Mouse (Mus musculus): Measurements from ENCODE around the gene Gm3573. TPM values are rescaled to one million over a fixed set of nuclear protein-coding genes. Genes with fewer than 3 reads are reported as not detected.
"Not testable (repeated sequence)": the region's sequence is repeated elsewhere in the genome, so short reads cannot be mapped to it uniquely, and the experiment has no call there.

Gene Gm3573
- total RNA-seq (2014; rRNA removed) (not detected in 2 replicates), polyA plus RNA-seq (2012; rRNA removed) (not detected in 2 replicates)

GRCm38 (mm10) chr14:42190691-42191090 lies at the start of gene Gm3573:
Gene Gm3573, minus strand, starts transcription at chr14:42190791.
- not testable (repeated sequence) for H3K27me3 ChIP-seq (ENCODE audit: control insufficient read depth, insufficient read depth, low read length); DNase-seq (ENCODE audit: extremely low read depth, low read depth, low spot score); H3K79me2 ChIP-seq (ENCODE audit: control insufficient read depth, insufficient read depth, low read length); H3K4me3 ChIP-seq (ENCODE audit: insufficient read depth, low read depth, low read length); H3K36me3 ChIP-seq (ENCODE audit: control insufficient read depth, insufficient read depth, low read length); H3K27ac ChIP-seq (replicated peaks; ENCODE audit: insufficient read depth, low read depth, low read length); H3K4me1 ChIP-seq (ENCODE audit: control insufficient read depth, insufficient read depth, low read length); H3K9ac ChIP-seq (ENCODE audit: low read depth, low read length)
- no CpG with 5 or more reads among the region's 1 CpGs for WGBS

- not testable (repeated sequence) for H3K4me3 ChIP-seq (ENCODE audit: insufficient read depth, low read depth, low read length); DNase-seq (ENCODE audit: extremely low read depth, low read depth, low spot score); H3K36me3 ChIP-seq (ENCODE audit: control insufficient read depth, insufficient read depth, low read length); H3K4me1 ChIP-seq (ENCODE audit: control insufficient read depth, insufficient read depth, low read length); H3K27me3 ChIP-seq (ENCODE audit: control insufficient read depth, insufficient read depth, low read length); H3K27ac ChIP-seq (replicated peaks; ENCODE audit: insufficient read depth, low read depth, low read length); H3K79me2 ChIP-seq (ENCODE audit: control insufficient read depth, insufficient read depth, low read length); H3K9ac ChIP-seq (ENCODE audit: low read depth, low read length)
- WGBS, result 72% methylated on average over 9 of the region's 10 CpGs
These were observed 26.4 kb upstream of the Gm3573 start for GRCm38 (mm10) chr14:42216766-42217537.

- not testable (repeated sequence) for DNase-seq (ENCODE audit: extremely low read depth, low read depth, low spot score); H3K27ac ChIP-seq (replicated peaks; ENCODE audit: insufficient read depth, low read depth, low read length); H3K9ac ChIP-seq (ENCODE audit: low read depth, low read length); H3K79me2 ChIP-seq (ENCODE audit: control insufficient read depth, insufficient read depth, low read length); H3K36me3 ChIP-seq (ENCODE audit: control insufficient read depth, insufficient read depth, low read length); H3K4me3 ChIP-seq (ENCODE audit: insufficient read depth, low read depth, low read length); H3K4me1 ChIP-seq (ENCODE audit: control insufficient read depth, insufficient read depth, low read length); H3K27me3 ChIP-seq (ENCODE audit: control insufficient read depth, insufficient read depth, low read length)
- WGBS, result 73% methylated on average over 3 of the region's 3 CpGs
These were observed 6.7 kb downstream of the Gm3573 start for GRCm38 (mm10) chr14:42183936-42184335.

GRCm38 (mm10) chr14:42162522-42162921 lies 28.1 kb downstream of the Gm3573 start, which contains the start of gene Gm17027:
Gene Gm17027, minus strand, starts transcription at chr14:42162622.
- not testable (repeated sequence) for H3K27me3 ChIP-seq (ENCODE audit: control insufficient read depth, insufficient read depth, low read length); H3K79me2 ChIP-seq (ENCODE audit: control insufficient read depth, insufficient read depth, low read length); H3K9ac ChIP-seq (ENCODE audit: low read depth, low read length); DNase-seq (ENCODE audit: extremely low read depth, low read depth, low spot score); H3K36me3 ChIP-seq (ENCODE audit: control insufficient read depth, insufficient read depth, low read length); H3K4me1 ChIP-seq (ENCODE audit: control insufficient read depth, insufficient read depth, low read length); H3K27ac ChIP-seq (replicated peaks; ENCODE audit: insufficient read depth, low read depth, low read length); H3K4me3 ChIP-seq (ENCODE audit: insufficient read depth, low read depth, low read length)
- 83% methylated on average over 2 of the region's 2 CpGs for WGBS

Other genes with a start within 250 kb of the Gm3573 start
- not detected in 2 replicates for gene 1700024B05Rik, start 246.8 kb downstream of the Gm3573 start, total RNA-seq (2014; rRNA removed)
- gene 1700024B05Rik, start 246.8 kb downstream of the Gm3573 start, polyA plus RNA-seq (2012; rRNA removed), result not detected in 2 replicates
- not detected in 2 replicates for gene Gm6401, start 222.9 kb downstream of the Gm3573 start, total RNA-seq (2014; rRNA removed)
- not detected in 2 replicates for gene Gm6401, start 222.9 kb downstream of the Gm3573 start, polyA plus RNA-seq (2012; rRNA removed)
- gene Gm3543, start 207.5 kb downstream of the Gm3573 start, total RNA-seq (2014; rRNA removed), result not detected in 2 replicates
- not detected in 2 replicates for gene Gm3543, start 207.5 kb downstream of the Gm3573 start, polyA plus RNA-seq (2012; rRNA removed)
- gene Gm7951, start 73.4 kb downstream of the Gm3573 start, total RNA-seq (2014; rRNA removed), result not detected in 2 replicates
- gene Gm7951, start 73.4 kb downstream of the Gm3573 start, polyA plus RNA-seq (2012; rRNA removed), result not detected in 2 replicates
- not detected in 2 replicates for gene Gm17027, start 28.2 kb downstream of the Gm3573 start, total RNA-seq (2014; rRNA removed)
- not detected in 2 replicates for gene Gm17027, start 28.2 kb downstream of the Gm3573 start, polyA plus RNA-seq (2012; rRNA removed)
- not detected in 2 replicates for gene Gm17026, start 69.3 kb upstream of the Gm3573 start, total RNA-seq (2014; rRNA removed)
- not detected in 2 replicates for gene Gm17026, start 69.3 kb upstream of the Gm3573 start, polyA plus RNA-seq (2012; rRNA removed)
- not detected in 2 replicates for gene Gm9611, start 106.6 kb upstream of the Gm3573 start, total RNA-seq (2014; rRNA removed)
- not detected in 2 replicates for gene Gm9611, start 106.6 kb upstream of the Gm3573 start, polyA plus RNA-seq (2012; rRNA removed)
- not detected in 2 replicates for gene Gm7995, start 119.4 kb upstream of the Gm3573 start, total RNA-seq (2014; rRNA removed)
- gene Gm7995, start 119.4 kb upstream of the Gm3573 start, polyA plus RNA-seq (2012; rRNA removed), result not detected in 2 replicates
- not detected in 2 replicates for gene Gm8005, start 248.9 kb upstream of the Gm3573 start, total RNA-seq (2014; rRNA removed)
- gene Gm8005, start 248.9 kb upstream of the Gm3573 start, polyA plus RNA-seq (2012; rRNA removed), result not detected in 2 replicates